31 mouse cellular contexts compared by ENCODE assay signal in genomic region chr9:23786660-23787059, GRCm38 (mm10).
A peak's percentile ranks its signal among the peaks of the same experiment; 100 is the strongest.
DNase-seq lines count a peak whose midpoint lies in the region; ATAC-seq and TF ChIP-seq lines count a peak whose summit lies in the region.
"Had no signal": no experiment of that assay in that cellular context is flagged by ENCODE, and none has a peak within 500 bp of the region (broad histone marks: within the 10 kb centered on the region; RNA-seq: fewer than 3 reads in every experiment).

No protein-coding gene starts in this region.

- H3K9me3 ChIP-seq in forebrain, embryonic 13.5 days (replicated peaks): no peaks in the 10 kb centered on the region
- H3K9me3 ChIP-seq in forebrain, embryonic 10.5 days: no peaks in the 10 kb centered on the region
- no peaks in the 10 kb centered on the region for H3K9me3 ChIP-seq in hindbrain, postnatal 0 days (ENCODE audit: low read length)
- no peaks in the 10 kb centered on the region for H3K9me3 ChIP-seq in hindbrain, embryonic 10.5 days
- H3K9me3 ChIP-seq: embryonic facial prominence, embryonic 15.5 days; hindbrain, embryonic 15.5 days; intestine, embryonic 15.5 days; limb, embryonic 10.5 days; limb, embryonic 15.5 days; midbrain, embryonic 15.5 days; neural tube, embryonic 12.5 days had no signal

- 30% methylated on average over 4 of the region's 4 CpGs for WGBS in forebrain, embryonic 13.5 days
- WGBS in forebrain, embryonic 10.5 days: 70% methylated on average over 4 of the region's 4 CpGs
- 34% methylated on average over 4 of the region's 4 CpGs for WGBS in hindbrain, postnatal 0 days
- WGBS in hindbrain, embryonic 10.5 days: 67% methylated on average over 4 of the region's 4 CpGs

- DNase-seq in forebrain, embryonic 10.5 days (ENCODE audit: extremely low spot score, low spot score): no peak
- DNase-seq in hindbrain, postnatal 0 days (ENCODE audit: low spot score): peak; percentile 1
- no peak for DNase-seq in hindbrain, embryonic 10.5 days (ENCODE audit: low spot score)
- DNase-seq in retina, postnatal 1 day: peak; percentile 2
- DNase-seq in retina, embryonic 14.5 days (ENCODE audit: low spot score): no peak
- DNase-seq in heart, postnatal 14 days: no peak
- no peak for DNase-seq in ovary, postnatal 36 days (ENCODE audit: low spot score)
- DNase-seq: adrenal gland, postnatal 14 days; cerebellum, adult 18-20 months; cerebellum, postnatal 10 days; gastrocnemius, adult 2 months; kidney, adult 8-10 months; kidney, postnatal 4 days; layer of hippocampus, adult 9-11 months; lung, adult 2 months; lung, postnatal 10 days; right cerebral cortex, adult 18-20 months; spleen, adult 18-20 months; thymus, postnatal 14 days had no signal

- H3K36me3 ChIP-seq in forebrain, embryonic 13.5 days (ENCODE audit: poor library complexity, severe bottlenecking): no peaks in the 10 kb centered on the region
- H3K36me3 ChIP-seq in forebrain, embryonic 10.5 days (replicated peaks): no peaks in the 10 kb centered on the region
- H3K36me3 ChIP-seq in hindbrain, postnatal 0 days (ENCODE audit: insufficient read depth, low read length): no peaks in the 10 kb centered on the region
- H3K36me3 ChIP-seq in hindbrain, embryonic 10.5 days: no peaks in the 10 kb centered on the region
- H3K36me3 ChIP-seq: embryonic facial prominence, embryonic 15.5 days; hindbrain, embryonic 15.5 days; intestine, embryonic 15.5 days; limb, embryonic 10.5 days; limb, embryonic 15.5 days; midbrain, embryonic 15.5 days; neural tube, embryonic 12.5 days had no signal

- no peak overlapping the region for H3K4me2 ChIP-seq in forebrain, embryonic 13.5 days
- no peak overlapping the region for H3K4me2 ChIP-seq in hindbrain, postnatal 0 days (ENCODE audit: low read depth, low read length)
- H3K4me2 ChIP-seq: embryonic facial prominence, embryonic 15.5 days; hindbrain, embryonic 15.5 days; intestine, embryonic 15.5 days; limb, embryonic 15.5 days; midbrain, embryonic 15.5 days; neural tube, embryonic 12.5 days had no signal

- peak; percentile 81 for ATAC-seq in forebrain, embryonic 13.5 days
- no peak for ATAC-seq in hindbrain, postnatal 0 days
- ATAC-seq: intestine, embryonic 15.5 days; midbrain, embryonic 15.5 days had no signal

- H3K27me3 ChIP-seq in forebrain, embryonic 13.5 days: no peaks in the 10 kb centered on the region
- H3K27me3 ChIP-seq in forebrain, embryonic 10.5 days (ENCODE audit: poor library complexity, severe bottlenecking): no peaks in the 10 kb centered on the region
- H3K27me3 ChIP-seq in hindbrain, postnatal 0 days (ENCODE audit: insufficient read depth, low read length): no peaks in the 10 kb centered on the region
- H3K27me3 ChIP-seq in hindbrain, embryonic 10.5 days (ENCODE audit: insufficient read depth, poor library complexity, severe bottlenecking): no peaks in the 10 kb centered on the region
- H3K27me3 ChIP-seq: embryonic facial prominence, embryonic 15.5 days; hindbrain, embryonic 15.5 days; intestine, embryonic 15.5 days; limb, embryonic 15.5 days; midbrain, embryonic 15.5 days; neural tube, embryonic 12.5 days had no signal

- no peak overlapping the region for H3K9ac ChIP-seq in forebrain, embryonic 13.5 days
- H3K9ac ChIP-seq in hindbrain, postnatal 0 days (replicated peaks; ENCODE audit: low read length): no peak overlapping the region
- H3K9ac ChIP-seq: embryonic facial prominence, embryonic 15.5 days; hindbrain, embryonic 15.5 days; intestine, embryonic 15.5 days; limb, embryonic 15.5 days; liver, embryonic 14.5 days; midbrain, embryonic 15.5 days; neural tube, embryonic 12.5 days had no signal

- no peak for TF ChIP-seq CTCF in hindbrain, postnatal 0 days (IDR thresholded peaks at IDR 0.05; ENCODE audit: low read depth)

- H3K4me3 ChIP-seq in forebrain, embryonic 13.5 days: no peak overlapping the region
- no peak overlapping the region for H3K4me3 ChIP-seq in forebrain, embryonic 10.5 days
- H3K4me3 ChIP-seq in hindbrain, postnatal 0 days (ENCODE audit: low read length): no peak overlapping the region
- no peak overlapping the region for H3K4me3 ChIP-seq in hindbrain, embryonic 10.5 days
- H3K4me3 ChIP-seq: embryonic facial prominence, embryonic 15.5 days; gastrocnemius, adult 2 months; hindbrain, embryonic 15.5 days; intestine, embryonic 15.5 days; limb, embryonic 10.5 days; limb, embryonic 15.5 days; midbrain, embryonic 15.5 days; myocyte; neural tube, embryonic 12.5 days had no signal

- peaks cover 7% of the 10 kb centered on the region; the same call in 1 of the 2 replicates for H3K4me1 ChIP-seq in forebrain, embryonic 13.5 days
- no peaks in the 10 kb centered on the region for H3K4me1 ChIP-seq in forebrain, embryonic 10.5 days
- H3K4me1 ChIP-seq in hindbrain, postnatal 0 days (ENCODE audit: insufficient read depth, low read length): no peaks in the 10 kb centered on the region
- no peaks in the 10 kb centered on the region for H3K4me1 ChIP-seq in hindbrain, embryonic 10.5 days (replicated peaks)
- H3K4me1 ChIP-seq: embryonic facial prominence, embryonic 15.5 days; hindbrain, embryonic 15.5 days; intestine, embryonic 15.5 days; limb, embryonic 10.5 days; limb, embryonic 15.5 days; midbrain, embryonic 15.5 days; neural tube, embryonic 12.5 days had no signal

- no peak overlapping the region for H3K27ac ChIP-seq in forebrain, embryonic 13.5 days
- no peak overlapping the region for H3K27ac ChIP-seq in forebrain, embryonic 10.5 days
- no peak overlapping the region for H3K27ac ChIP-seq in hindbrain, postnatal 0 days
- no peak overlapping the region for H3K27ac ChIP-seq in hindbrain, embryonic 10.5 days
- H3K27ac ChIP-seq: embryonic facial prominence, embryonic 15.5 days; gastrocnemius, adult 2 months; hindbrain, embryonic 15.5 days; intestine, embryonic 15.5 days; kidney, postnatal 0 days; limb, embryonic 10.5 days; limb, embryonic 15.5 days; liver, embryonic 14.5 days; macrophage; midbrain, embryonic 15.5 days; neural tube, embryonic 12.5 days had no signal

- intact Hi-C loops in heart, postnatal 14 days (cut with DNase I): no loop called here

Comparison
In these comparisons a context has a peak if more than half of its experiments do, and no peak if none do; other contexts are left out.
1. DNase-seq: peak in hindbrain, postnatal 0 days (single experiment) and retina, postnatal 1 day (single experiment); none in forebrain, embryonic 10.5 days (single experiment), hindbrain, embryonic 10.5 days (single experiment), retina, embryonic 14.5 days (single experiment), heart, postnatal 14 days (0 of 2) and ovary, postnatal 36 days (single experiment).